Mouse (Mus musculus): ENCODE data around the gene Zfr. TPM values are rescaled to one million over a fixed set of nuclear protein-coding genes. Genes with fewer than 3 reads are reported as not detected.

Zfr gene
- total and polyA plus RNA-seq, 2 experiments: 34.2 to 46.2 TPM

- no peak overlapping the region for H3K4me3 ChIP-seq (ENCODE audit: insufficient read depth, low read depth, low read length)
- no peaks in the 10 kb centered on the region for H3K36me3 ChIP-seq (ENCODE audit: control insufficient read depth, insufficient read depth, low read length)
- TF ChIP-seq CTCF (IDR thresholded peaks at IDR 0.05; ENCODE audit: low read depth, low read length): no peak
- no peak for TF ChIP-seq POLR2A (IDR thresholded peaks at IDR 0.05; ENCODE audit: extremely low read depth, insufficient read depth, low read length)
- 90% methylated on average over 13 of the region's 13 CpGs for WGBS
- H3K9ac ChIP-seq (ENCODE audit: low read depth, low read length): no peak overlapping the region
- H3K27me3 ChIP-seq (ENCODE audit: control insufficient read depth, insufficient read depth, low read length): no peaks in the 10 kb centered on the region
- H3K79me2 ChIP-seq (ENCODE audit: control insufficient read depth, insufficient read depth, low read length): no peaks in the 10 kb centered on the region
- DNase-seq (ENCODE audit: extremely low read depth, low read depth, low spot score): no peak
- no peak overlapping the region for H3K27ac ChIP-seq (replicated peaks; ENCODE audit: insufficient read depth, low read depth, low read length)
- no peaks in the 10 kb centered on the region for H3K4me1 ChIP-seq (ENCODE audit: control insufficient read depth, insufficient read depth, low read length)
Observed at GRCm38 (mm10) chr15:12082344-12082743, 35.3 kb upstream of the Zfr start.

GRCm38 (mm10) chr15:12084164-12084563, 33.5 kb upstream of the Zfr start:
- H3K79me2 ChIP-seq (ENCODE audit: control insufficient read depth, insufficient read depth, low read length): no peaks in the 10 kb centered on the region
- H3K36me3 ChIP-seq (ENCODE audit: control insufficient read depth, insufficient read depth, low read length): no peaks in the 10 kb centered on the region
- H3K27ac ChIP-seq (replicated peaks; ENCODE audit: insufficient read depth, low read depth, low read length): no peak overlapping the region
- no peak overlapping the region for H3K4me3 ChIP-seq (ENCODE audit: insufficient read depth, low read depth, low read length)
- H3K4me1 ChIP-seq (ENCODE audit: control insufficient read depth, insufficient read depth, low read length): no peaks in the 10 kb centered on the region
- no peaks in the 10 kb centered on the region for H3K27me3 ChIP-seq (ENCODE audit: control insufficient read depth, insufficient read depth, low read length)
- WGBS: 70% methylated on average over 6 of the region's 6 CpGs
- TF ChIP-seq CTCF (IDR thresholded peaks at IDR 0.05; ENCODE audit: low read depth, low read length) (no peak), POLR2A (IDR thresholded peaks at IDR 0.05; ENCODE audit: extremely low read depth, insufficient read depth, low read length) (no peak)
- no peak for DNase-seq (ENCODE audit: extremely low read depth, low read depth, low spot score)
- no peak overlapping the region for H3K9ac ChIP-seq (ENCODE audit: low read depth, low read length)

GRCm38 (mm10) chr15:12084859-12085258, 32.8 kb upstream of the Zfr start:
- H3K4me1 ChIP-seq (ENCODE audit: control insufficient read depth, insufficient read depth, low read length): no peaks in the 10 kb centered on the region
- no peaks in the 10 kb centered on the region for H3K79me2 ChIP-seq (ENCODE audit: control insufficient read depth, insufficient read depth, low read length)
- no peak overlapping the region for H3K4me3 ChIP-seq (ENCODE audit: insufficient read depth, low read depth, low read length)
- H3K27me3 ChIP-seq (ENCODE audit: control insufficient read depth, insufficient read depth, low read length): no peaks in the 10 kb centered on the region
- H3K27ac ChIP-seq (replicated peaks; ENCODE audit: insufficient read depth, low read depth, low read length): no peak overlapping the region
- DNase-seq (ENCODE audit: extremely low read depth, low read depth, low spot score): peak; percentile 31
- TF ChIP-seq CTCF (IDR thresholded peaks at IDR 0.05; ENCODE audit: low read depth, low read length) (peak; percentile 63), POLR2A (IDR thresholded peaks at IDR 0.05; ENCODE audit: extremely low read depth, insufficient read depth, low read length) (no peak)
- WGBS: 77% methylated on average over 4 of the region's 4 CpGs
- H3K36me3 ChIP-seq (ENCODE audit: control insufficient read depth, insufficient read depth, low read length): no peaks in the 10 kb centered on the region
- no peak overlapping the region for H3K9ac ChIP-seq (ENCODE audit: low read depth, low read length)

DNA sequence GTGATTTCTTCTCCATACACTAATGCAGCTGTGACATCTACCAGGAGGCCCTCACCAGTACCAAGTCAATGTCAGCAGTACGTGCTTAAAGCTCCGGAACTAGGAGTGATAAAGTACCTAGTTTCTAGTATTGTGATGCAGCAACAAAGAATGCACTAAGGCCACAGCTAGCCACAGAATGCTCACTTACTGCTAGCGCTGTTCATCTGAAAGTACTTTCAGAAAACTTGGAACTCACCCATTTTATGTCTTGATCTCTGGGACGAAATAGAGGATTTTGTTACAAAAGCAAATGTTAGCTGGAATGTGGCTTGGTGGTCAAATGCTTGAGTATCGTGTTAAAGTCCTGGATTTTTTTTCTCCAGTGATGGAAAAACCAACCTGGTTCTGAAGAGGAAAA, 30.0 kb upstream of the Zfr start:
- no peak overlapping the region for H3K4me3 ChIP-seq (ENCODE audit: insufficient read depth, low read depth, low read length)
- no peak for TF ChIP-seq POLR2A (IDR thresholded peaks at IDR 0.05; ENCODE audit: extremely low read depth, insufficient read depth, low read length)
- no peak for TF ChIP-seq CTCF (IDR thresholded peaks at IDR 0.05; ENCODE audit: low read depth, low read length)
- 86% methylated on average over 5 of the region's 5 CpGs for WGBS
- no peak overlapping the region for H3K27ac ChIP-seq (replicated peaks; ENCODE audit: insufficient read depth, low read depth, low read length)
- no peaks in the 10 kb centered on the region for H3K27me3 ChIP-seq (ENCODE audit: control insufficient read depth, insufficient read depth, low read length)
- no peak overlapping the region for H3K9ac ChIP-seq (ENCODE audit: low read depth, low read length)
- H3K4me1 ChIP-seq (ENCODE audit: control insufficient read depth, insufficient read depth, low read length): no peaks in the 10 kb centered on the region
- H3K79me2 ChIP-seq (ENCODE audit: control insufficient read depth, insufficient read depth, low read length): no peaks in the 10 kb centered on the region
- no peak for DNase-seq (ENCODE audit: extremely low read depth, low read depth, low spot score)
- no peaks in the 10 kb centered on the region for H3K36me3 ChIP-seq (ENCODE audit: control insufficient read depth, insufficient read depth, low read length)

DNA sequence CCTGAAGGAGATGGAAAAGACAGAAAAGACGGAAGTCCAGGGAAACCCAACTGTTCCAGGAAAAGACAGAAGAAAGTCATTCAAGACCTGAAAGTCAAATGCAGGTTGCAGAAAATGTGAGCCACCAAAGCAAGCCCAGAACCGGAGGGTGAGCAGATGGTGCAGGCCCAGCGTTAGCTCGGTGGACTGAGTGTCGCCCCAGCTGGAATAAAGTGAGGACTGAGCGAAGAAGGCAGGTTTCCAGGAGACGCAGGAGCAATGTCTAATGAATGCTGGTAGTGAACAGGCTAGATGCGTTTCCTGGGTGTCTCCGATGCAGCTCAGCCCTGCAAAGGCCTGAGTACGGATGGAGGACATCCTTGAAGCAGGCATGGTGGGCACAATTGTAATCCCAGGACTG, 29.5 kb upstream of the Zfr start:
- H3K27me3 ChIP-seq (ENCODE audit: control insufficient read depth, insufficient read depth, low read length): no peaks in the 10 kb centered on the region
- no peaks in the 10 kb centered on the region for H3K36me3 ChIP-seq (ENCODE audit: control insufficient read depth, insufficient read depth, low read length)
- 91% methylated on average over 10 of the region's 10 CpGs for WGBS
- no peak overlapping the region for H3K4me3 ChIP-seq (ENCODE audit: insufficient read depth, low read depth, low read length)
- H3K4me1 ChIP-seq (ENCODE audit: control insufficient read depth, insufficient read depth, low read length): no peaks in the 10 kb centered on the region
- H3K9ac ChIP-seq (ENCODE audit: low read depth, low read length): no peak overlapping the region
- no peaks in the 10 kb centered on the region for H3K79me2 ChIP-seq (ENCODE audit: control insufficient read depth, insufficient read depth, low read length)
- no peak for DNase-seq (ENCODE audit: extremely low read depth, low read depth, low spot score)
- no peak for TF ChIP-seq POLR2A (IDR thresholded peaks at IDR 0.05; ENCODE audit: extremely low read depth, insufficient read depth, low read length)
- no peak for TF ChIP-seq CTCF (IDR thresholded peaks at IDR 0.05; ENCODE audit: low read depth, low read length)
- no peak overlapping the region for H3K27ac ChIP-seq (replicated peaks; ENCODE audit: insufficient read depth, low read depth, low read length)

DNA sequence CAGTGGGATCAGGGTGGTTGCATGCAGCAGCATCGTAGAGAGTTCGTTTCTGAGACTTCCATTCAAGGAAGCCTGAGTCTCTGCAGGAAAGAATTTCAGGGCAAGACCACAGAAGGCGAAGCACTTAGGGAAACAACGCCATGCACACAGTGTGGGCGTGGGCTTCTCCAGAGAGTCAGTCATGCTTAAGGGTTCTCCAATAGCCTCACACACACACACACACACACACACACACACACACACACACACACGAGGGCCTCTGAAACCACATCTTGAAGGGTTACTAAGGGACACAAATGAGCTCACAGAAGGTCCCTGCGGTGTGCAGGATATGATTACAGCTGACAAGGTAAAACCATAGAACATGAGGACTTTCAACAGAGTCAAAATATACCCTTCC, 27.5 kb upstream of the Zfr start:
- no peaks in the 10 kb centered on the region for H3K27me3 ChIP-seq (ENCODE audit: control insufficient read depth, insufficient read depth, low read length)
- H3K36me3 ChIP-seq (ENCODE audit: control insufficient read depth, insufficient read depth, low read length): no peaks in the 10 kb centered on the region
- WGBS: 84% methylated on average over 7 of the region's 7 CpGs
- H3K9ac ChIP-seq (ENCODE audit: low read depth, low read length): no peak overlapping the region
- no peak for DNase-seq (ENCODE audit: extremely low read depth, low read depth, low spot score)
- H3K27ac ChIP-seq (replicated peaks; ENCODE audit: insufficient read depth, low read depth, low read length): no peak overlapping the region
- TF ChIP-seq CTCF (IDR thresholded peaks at IDR 0.05; ENCODE audit: low read depth, low read length) (no peak), POLR2A (IDR thresholded peaks at IDR 0.05; ENCODE audit: extremely low read depth, insufficient read depth, low read length) (no peak)
- no peak overlapping the region for H3K4me3 ChIP-seq (ENCODE audit: insufficient read depth, low read depth, low read length)
- H3K4me1 ChIP-seq (ENCODE audit: control insufficient read depth, insufficient read depth, low read length): no peaks in the 10 kb centered on the region
- no peaks in the 10 kb centered on the region for H3K79me2 ChIP-seq (ENCODE audit: control insufficient read depth, insufficient read depth, low read length)

All from liver, adult 2 months (tissue).